ENCODE assay signal across 11 mouse cellular contexts in genomic region chr4:130726118-130726517, GRCm38 (mm10).
DNase-seq lines count a peak whose midpoint lies in the region; ATAC-seq lines count a peak whose summit lies in the region.
"Had no signal": no experiment of that assay in that cellular context is flagged by ENCODE, and none has a peak within 500 bp of the region (broad histone marks: within the 10 kb centered on the region; RNA-seq: fewer than 3 reads in every experiment).

No protein-coding gene starts in this region.

- WGBS in forebrain, embryonic 12.5 days, result 53% methylated on average over 3 of the region's 3 CpGs
- WGBS in forebrain, embryonic 10.5 days, result 92% methylated on average over 3 of the region's 3 CpGs
- 63% methylated on average over 3 of the region's 3 CpGs for WGBS in midbrain, embryonic 11.5 days

- H3K4me3 ChIP-seq in forebrain, embryonic 12.5 days (replicated peaks), result no peak overlapping the region
- no peak overlapping the region for H3K4me3 ChIP-seq in forebrain, embryonic 10.5 days
- H3K4me3 ChIP-seq in midbrain, embryonic 11.5 days (ENCODE audit: low read depth, low read length), result no peak overlapping the region
- H3K4me3 ChIP-seq: gastrocnemius, adult 2 months had no signal

- H3K36me3 ChIP-seq in forebrain, embryonic 12.5 days (replicated peaks), result peaks cover 27% of the 10 kb centered on the region
- H3K36me3 ChIP-seq in forebrain, embryonic 10.5 days (replicated peaks), result peaks cover 90% of the 10 kb centered on the region
- H3K36me3 ChIP-seq in midbrain, embryonic 11.5 days (ENCODE audit: control insufficient read depth, insufficient read depth, low read length), result peaks cover 9% of the 10 kb centered on the region; the same call in 1 of the 2 replicates

- no peaks in the 10 kb centered on the region for H3K9me3 ChIP-seq in forebrain, embryonic 12.5 days
- H3K9me3 ChIP-seq in forebrain, embryonic 10.5 days, result no peaks in the 10 kb centered on the region
- H3K9me3 ChIP-seq in midbrain, embryonic 11.5 days (ENCODE audit: control insufficient read depth, low read length), result no peaks in the 10 kb centered on the region

- DNase-seq in forebrain, embryonic 10.5 days (ENCODE audit: extremely low spot score, low spot score), result no peak
- peak; percentile 22 for DNase-seq in lung, postnatal 10 days
- DNase-seq in lung, postnatal 25 days (ENCODE audit: low spot score), result no peak
- DNase-seq in midbrain, embryonic 11.5 days (ENCODE audit: low spot score, missing footprints), result no peak
- DNase-seq in layer of hippocampus, adult 8-10 months (ENCODE audit: low spot score in 2 of 2), result no peak
- no peak for DNase-seq in adrenal gland, adult 8-10 months
- DNase-seq: gastrocnemius, adult 2 months; kidney, adult 9 months; liver had no signal

- no peak for ATAC-seq in forebrain, embryonic 12.5 days (ENCODE audit: low FRiP score)
- peak; percentile 59; the same call in 1 of the 2 replicates for ATAC-seq in midbrain, embryonic 11.5 days (ENCODE audit: low FRiP score)
- ATAC-seq: activated CD4-positive, CD25-positive, alpha-beta regulatory T cell, adult 4 months had no signal

- no peak overlapping the region for H3K4me2 ChIP-seq in forebrain, embryonic 12.5 days
- no peak overlapping the region for H3K4me2 ChIP-seq in midbrain, embryonic 11.5 days

- H3K27ac ChIP-seq in forebrain, embryonic 12.5 days, result peak overlapping the region; percentile 46; the same call in 1 of the 2 replicates
- no peak overlapping the region for H3K27ac ChIP-seq in forebrain, embryonic 10.5 days
- H3K27ac ChIP-seq in midbrain, embryonic 11.5 days (ENCODE audit: low read depth, low read length), result no peak overlapping the region
- H3K27ac ChIP-seq: gastrocnemius, adult 2 months had no signal

- no peaks in the 10 kb centered on the region for H3K27me3 ChIP-seq in forebrain, embryonic 12.5 days
- no peaks in the 10 kb centered on the region for H3K27me3 ChIP-seq in forebrain, embryonic 10.5 days (ENCODE audit: poor library complexity, severe bottlenecking)
- H3K27me3 ChIP-seq in midbrain, embryonic 11.5 days (ENCODE audit: control insufficient read depth, insufficient read depth, low read length), result no peaks in the 10 kb centered on the region

- H3K9ac ChIP-seq in forebrain, embryonic 12.5 days, result no peak overlapping the region
- H3K9ac ChIP-seq in midbrain, embryonic 11.5 days (ENCODE audit: low read length), result no peak overlapping the region

- peaks cover 41% of the 10 kb centered on the region for H3K4me1 ChIP-seq in forebrain, embryonic 12.5 days
- H3K4me1 ChIP-seq in forebrain, embryonic 10.5 days, result peaks cover 27% of the 10 kb centered on the region
- H3K4me1 ChIP-seq in midbrain, embryonic 11.5 days (ENCODE audit: control insufficient read depth, insufficient read depth, low read length), result peaks cover 18% of the 10 kb centered on the region
